Mouse (Mus musculus): Measurements from ENCODE around the gene Exosc8. TPM values are rescaled to one million over a fixed set of nuclear protein-coding genes. Genes with fewer than 3 reads are reported as not detected.
"Not testable (repeated sequence)": the region's sequence is repeated elsewhere in the genome, so short reads cannot be mapped to it uniquely, and the experiment has no call there.

The Exosc8 gene
- polyA plus RNA-seq, 1 experiment from 2014 or later: 119 TPM

DNA sequence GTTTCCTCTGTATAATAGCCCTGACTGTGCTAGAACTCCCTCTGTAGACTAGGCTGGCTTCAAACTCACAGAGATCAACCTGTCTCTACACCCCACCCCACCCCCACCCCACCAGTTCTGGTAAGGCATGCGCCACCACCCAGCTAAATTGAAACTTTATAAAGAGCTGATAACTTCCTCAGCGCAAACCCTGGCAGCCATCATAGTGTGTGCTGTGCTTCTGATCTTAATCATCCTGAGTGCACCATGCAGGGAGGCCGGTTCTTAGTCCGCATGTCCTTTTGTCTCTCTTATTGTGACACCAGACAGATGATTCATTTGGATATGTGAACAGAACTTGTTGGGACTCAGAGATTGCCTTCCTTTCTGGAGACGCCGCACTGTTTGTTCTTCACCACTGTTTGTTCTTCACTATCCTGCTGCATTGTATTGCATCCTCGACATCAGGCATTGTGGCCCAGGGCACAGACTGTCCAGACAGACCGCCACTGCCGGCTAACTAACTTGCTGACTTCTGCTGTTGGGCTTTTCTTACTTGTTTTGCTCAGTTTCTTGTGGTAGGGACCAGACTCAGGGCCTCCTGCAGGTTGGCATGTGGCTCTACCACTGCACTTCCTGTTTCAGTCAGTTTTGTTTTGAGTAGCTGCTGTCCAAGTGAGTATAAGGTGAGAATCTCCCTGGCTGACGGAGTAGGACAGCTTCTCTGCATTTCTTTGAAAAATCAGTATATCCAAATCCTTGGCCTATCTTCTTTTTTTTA is 11.3 kb downstream of the Exosc8 start:
- H3K4me1 ChIP-seq (replicated peaks; ENCODE audit: control insufficient read depth, insufficient read depth, low read length): no peaks in the 10 kb centered on the region
- WGBS: 83% methylated on average over 10 of the region's 10 CpGs
- H3K36me3 ChIP-seq (ENCODE audit: control insufficient read depth, insufficient read depth, low read length): peaks cover 33% of the 10 kb centered on the region
- no peak overlapping the region for H3K4me3 ChIP-seq (ENCODE audit: low read length)
- no peak overlapping the region for H3K9ac ChIP-seq (ENCODE audit: low read length)
- H3K9me3 ChIP-seq (ENCODE audit: control insufficient read depth, low read length): no peaks in the 10 kb centered on the region
- H3K4me2 ChIP-seq (ENCODE audit: low read depth, low read length): no peak overlapping the region
- no peak for ATAC-seq (ENCODE audit: low read depth)
- H3K27ac ChIP-seq (ENCODE audit: low read length): no peak overlapping the region
- no peaks in the 10 kb centered on the region for H3K27me3 ChIP-seq (ENCODE audit: control insufficient read depth, insufficient read depth, low read depth, low read length)

DNA sequence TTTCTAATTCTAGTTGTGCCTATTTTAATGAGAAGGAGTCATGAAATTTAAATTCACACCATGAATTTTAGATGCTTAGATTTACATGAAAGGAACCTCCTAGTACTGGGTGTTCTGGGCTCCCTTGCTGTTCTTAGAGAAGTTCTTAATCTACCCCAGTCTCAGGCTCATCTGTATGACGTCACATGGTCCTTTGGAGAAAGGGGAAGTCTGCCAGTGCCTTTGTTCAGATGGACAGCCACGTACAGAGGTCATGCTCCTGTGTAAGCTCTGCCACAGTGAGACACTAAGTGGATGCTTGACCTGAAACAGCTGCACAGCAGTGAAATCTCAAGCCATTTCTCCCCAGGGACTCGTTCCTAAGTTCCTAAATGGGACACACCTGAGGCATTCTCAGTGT is 16.2 kb downstream of the Exosc8 start:
- H3K4me3 ChIP-seq (ENCODE audit: low read length): no peak overlapping the region
- no peak overlapping the region for H3K4me2 ChIP-seq (ENCODE audit: low read depth, low read length)
- ATAC-seq (ENCODE audit: low read depth): no peak
- WGBS: 67% methylated on average over 3 of the region's 3 CpGs
- no peaks in the 10 kb centered on the region for H3K9me3 ChIP-seq (ENCODE audit: control insufficient read depth, low read length)
- H3K27me3 ChIP-seq (ENCODE audit: control insufficient read depth, insufficient read depth, low read depth, low read length): no peaks in the 10 kb centered on the region
- H3K36me3 ChIP-seq (ENCODE audit: control insufficient read depth, insufficient read depth, low read length): peaks cover 42% of the 10 kb centered on the region
- no peak overlapping the region for H3K27ac ChIP-seq (ENCODE audit: low read length)
- no peak overlapping the region for H3K9ac ChIP-seq (ENCODE audit: low read length)
- H3K4me1 ChIP-seq (replicated peaks; ENCODE audit: control insufficient read depth, insufficient read depth, low read length): no peaks in the 10 kb centered on the region

DNA sequence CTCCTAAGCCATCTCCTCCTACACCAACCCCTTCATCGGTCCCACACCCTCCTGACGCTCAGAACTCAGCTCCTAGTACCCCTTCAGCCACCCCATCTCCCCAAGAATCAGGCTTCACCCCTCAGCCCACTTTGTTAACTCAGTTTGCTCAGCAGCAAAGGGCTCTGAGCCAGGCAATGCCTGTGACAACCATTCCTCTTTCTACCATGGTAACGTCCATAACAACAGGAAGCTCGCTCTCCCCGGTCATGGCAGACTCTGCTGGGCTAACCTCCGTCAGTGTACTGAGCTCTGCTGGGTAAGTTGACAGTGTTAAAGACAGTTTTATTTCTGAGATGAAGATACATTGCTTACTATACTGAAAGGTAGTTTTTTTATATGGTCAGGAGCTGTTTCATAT is 17.8 kb downstream of the Exosc8 start:
- H3K36me3 ChIP-seq (ENCODE audit: control insufficient read depth, insufficient read depth, low read length): peaks cover 40% of the 10 kb centered on the region
- H3K27ac ChIP-seq (ENCODE audit: low read length): no peak overlapping the region
- ATAC-seq (ENCODE audit: low read depth): no peak
- no peaks in the 10 kb centered on the region for H3K9me3 ChIP-seq (ENCODE audit: control insufficient read depth, low read length)
- H3K27me3 ChIP-seq (ENCODE audit: control insufficient read depth, insufficient read depth, low read depth, low read length): no peaks in the 10 kb centered on the region
- no peak overlapping the region for H3K4me2 ChIP-seq (ENCODE audit: low read depth, low read length)
- 77% methylated on average over 6 of the region's 6 CpGs for WGBS
- no peaks in the 10 kb centered on the region for H3K4me1 ChIP-seq (replicated peaks; ENCODE audit: control insufficient read depth, insufficient read depth, low read length)
- no peak overlapping the region for H3K9ac ChIP-seq (ENCODE audit: low read length)
- H3K4me3 ChIP-seq (ENCODE audit: low read length): no peak overlapping the region

DNA sequence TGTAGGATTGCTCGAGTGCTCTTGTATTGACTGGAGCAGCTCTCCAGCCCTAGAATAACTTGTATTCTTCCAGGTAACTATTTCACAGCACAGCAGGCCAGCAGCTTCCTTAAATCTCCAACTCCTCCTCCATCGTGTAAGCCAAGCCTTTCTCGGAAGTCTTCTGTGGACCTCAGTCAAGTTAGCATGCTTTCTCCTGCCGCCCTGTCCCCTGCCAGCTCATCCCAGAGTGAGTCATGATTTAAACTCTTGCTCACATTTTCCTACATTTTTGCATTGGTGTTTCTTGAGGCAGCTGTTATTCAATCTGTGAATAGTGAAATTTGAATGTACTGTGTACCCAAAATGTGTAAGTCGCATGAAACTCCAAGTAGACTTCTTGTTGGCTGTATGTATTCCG is 19.7 kb downstream of the Exosc8 start:
- no peak overlapping the region for H3K4me2 ChIP-seq (ENCODE audit: low read depth, low read length)
- H3K27me3 ChIP-seq (ENCODE audit: control insufficient read depth, insufficient read depth, low read depth, low read length): no peaks in the 10 kb centered on the region
- no peak for ATAC-seq (ENCODE audit: low read depth)
- peaks cover 42% of the 10 kb centered on the region for H3K36me3 ChIP-seq (ENCODE audit: control insufficient read depth, insufficient read depth, low read length)
- H3K9ac ChIP-seq (ENCODE audit: low read length): no peak overlapping the region
- 91% methylated on average over 6 of the region's 6 CpGs for WGBS
- no peaks in the 10 kb centered on the region for H3K9me3 ChIP-seq (ENCODE audit: control insufficient read depth, low read length)
- H3K27ac ChIP-seq (ENCODE audit: low read length): no peak overlapping the region
- H3K4me1 ChIP-seq (replicated peaks; ENCODE audit: control insufficient read depth, insufficient read depth, low read length): no peaks in the 10 kb centered on the region
- H3K4me3 ChIP-seq (ENCODE audit: low read length): no peak overlapping the region

DNA sequence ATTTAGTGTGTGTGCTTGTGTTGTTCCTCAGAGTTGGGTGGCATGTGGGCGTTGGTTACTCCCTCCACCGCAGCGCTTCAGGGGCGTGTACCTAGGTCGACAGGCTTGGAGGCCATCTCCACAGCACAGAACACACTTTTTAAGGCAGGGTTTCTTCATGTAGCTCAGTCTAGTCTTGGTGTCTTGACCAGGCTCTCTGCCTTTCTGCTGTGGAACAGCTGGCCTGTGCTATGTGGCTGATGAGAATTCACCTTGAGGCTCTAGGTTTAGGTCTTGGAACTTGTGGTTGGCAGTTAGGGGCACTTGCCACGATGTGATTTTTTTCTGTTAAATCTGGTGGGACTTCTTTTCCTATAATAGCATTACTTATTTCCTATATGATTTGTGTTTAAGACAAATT is 20.9 kb downstream of the Exosc8 start, which contains the start of gene Gm21958:
Gene Gm21958, minus strand, starts transcription at position 101 of the 400 bp plus-strand sequence.
- no peaks in the 10 kb centered on the region for H3K4me1 ChIP-seq (replicated peaks; ENCODE audit: control insufficient read depth, insufficient read depth, low read length)
- no peak within 1 kb of the TSS for H3K9ac ChIP-seq (ENCODE audit: low read length)
- no peak within 1 kb of the TSS for H3K4me2 ChIP-seq (ENCODE audit: low read depth, low read length)
- H3K36me3 ChIP-seq (ENCODE audit: control insufficient read depth, insufficient read depth, low read length): peaks cover 49% of the 10 kb centered on the region
- H3K27ac ChIP-seq (ENCODE audit: low read length): no peak within 1 kb of the TSS
- H3K4me3 ChIP-seq (ENCODE audit: low read length): no peak within 1 kb of the TSS
- H3K9me3 ChIP-seq (ENCODE audit: control insufficient read depth, low read length): no peaks in the 10 kb centered on the region
- H3K27me3 ChIP-seq (ENCODE audit: control insufficient read depth, insufficient read depth, low read depth, low read length): no peaks in the 10 kb centered on the region
- ATAC-seq (ENCODE audit: low read depth): no peak
- 89% methylated on average over 6 of the region's 6 CpGs for whole genome bisulfite sequencing

DNA sequence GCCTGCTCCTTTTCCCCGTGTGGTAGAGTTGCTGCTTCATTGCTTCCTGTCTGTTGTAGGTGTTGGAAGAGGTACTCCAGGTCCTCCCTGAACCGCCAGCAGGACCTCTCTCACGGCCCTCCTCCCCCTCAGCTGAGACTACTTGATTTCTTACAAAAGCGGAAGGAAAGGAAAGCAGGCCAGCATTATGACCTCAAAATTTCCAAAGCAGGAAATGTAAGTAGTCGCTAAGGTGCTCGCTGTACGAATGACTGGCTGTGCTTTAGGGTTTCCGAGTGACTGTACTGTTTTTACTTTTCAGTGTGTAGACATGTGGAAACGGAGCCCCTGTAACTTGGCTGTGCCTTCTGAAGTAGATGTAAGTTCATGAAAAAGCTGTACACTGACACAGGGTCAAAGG is 26.2 kb downstream of the Exosc8 start:
- Histone ChIP-seq H3K9me3 (ENCODE audit: control insufficient read depth, low read length) (no peaks in the 10 kb centered on the region), H3K27ac (ENCODE audit: low read length) (no peak overlapping the region), H3K27me3 (ENCODE audit: control insufficient read depth, insufficient read depth, low read depth, low read length) (no peaks in the 10 kb centered on the region), H3K4me3 (ENCODE audit: low read length) (no peak overlapping the region), H3K9ac (ENCODE audit: low read length) (no peak overlapping the region), H3K36me3 (ENCODE audit: control insufficient read depth, insufficient read depth, low read length) (peaks cover 37% of the 10 kb centered on the region), H3K4me1 (replicated peaks; ENCODE audit: control insufficient read depth, insufficient read depth, low read length) (no peaks in the 10 kb centered on the region), H3K4me2 (ENCODE audit: low read depth, low read length) (no peak overlapping the region)
- 72% methylated on average over 9 of the region's 9 CpGs for WGBS
- ATAC-seq (ENCODE audit: low read depth): no peak

DNA sequence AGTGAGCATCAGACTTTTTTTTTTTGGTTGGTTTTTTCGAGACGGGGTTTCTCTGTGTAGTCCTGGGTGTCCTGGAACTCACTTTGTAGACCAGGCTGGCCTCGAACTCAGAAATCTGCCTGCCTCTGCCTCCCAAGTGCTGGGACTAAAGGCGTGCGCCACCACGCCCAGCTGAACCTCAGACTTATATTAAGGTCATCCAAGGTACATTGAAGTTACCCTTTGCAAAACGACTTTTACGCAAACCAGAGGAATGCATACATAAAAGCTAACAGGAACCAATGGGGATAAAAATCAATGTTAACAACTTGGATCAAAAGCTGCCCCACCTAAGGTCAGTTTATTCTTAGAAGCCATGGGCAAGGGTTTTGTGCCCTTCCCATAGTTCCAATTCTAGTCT is 31.1 kb downstream of the Exosc8 start:
- not testable (repeated sequence) for H3K4me2 ChIP-seq (ENCODE audit: low read depth, low read length); H3K9me3 ChIP-seq (ENCODE audit: control insufficient read depth, low read length); H3K27me3 ChIP-seq (ENCODE audit: control insufficient read depth, insufficient read depth, low read depth, low read length); ATAC-seq (ENCODE audit: low read depth); H3K27ac ChIP-seq (ENCODE audit: low read length); H3K9ac ChIP-seq (ENCODE audit: low read length); H3K4me3 ChIP-seq (ENCODE audit: low read length); H3K4me1 ChIP-seq (replicated peaks; ENCODE audit: control insufficient read depth, insufficient read depth, low read length)
- peaks cover 37% of the 10 kb centered on the region for H3K36me3 ChIP-seq (ENCODE audit: control insufficient read depth, insufficient read depth, low read length)
- 94% methylated on average over 8 of the region's 8 CpGs for WGBS

DNA sequence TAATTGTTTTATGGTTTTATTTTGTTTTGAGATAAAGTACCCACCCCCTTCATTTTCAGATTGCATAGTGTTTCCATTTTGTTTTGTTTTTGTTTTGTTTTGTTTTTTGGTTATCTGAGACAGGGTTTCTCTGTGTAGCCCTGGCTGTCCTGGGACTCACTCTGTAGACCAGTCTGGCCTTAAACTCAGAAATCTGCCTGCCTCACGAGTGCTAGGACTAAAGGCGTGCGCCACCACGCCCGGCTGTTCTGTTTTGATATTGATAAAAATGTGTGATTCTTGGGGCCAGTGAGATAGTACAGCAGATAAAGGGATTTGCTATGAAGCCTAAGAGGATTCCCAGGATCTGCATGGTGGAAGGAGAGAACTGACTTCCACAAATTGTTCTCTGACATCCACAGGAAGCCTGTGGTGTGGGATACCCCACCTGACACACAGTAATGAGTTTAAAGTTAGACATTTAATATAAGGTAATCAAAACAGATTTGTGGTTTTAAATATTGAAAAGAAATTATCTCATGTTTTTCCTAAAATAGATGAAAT is 35.4 kb downstream of the Exosc8 start:
- 68% methylated on average over 5 of the region's 5 CpGs for WGBS
- H3K27ac ChIP-seq (ENCODE audit: low read length): no peak overlapping the region
- no peaks in the 10 kb centered on the region for H3K9me3 ChIP-seq (ENCODE audit: control insufficient read depth, low read length)
- ATAC-seq (ENCODE audit: low read depth): no peak
- no peak overlapping the region for H3K9ac ChIP-seq (ENCODE audit: low read length)
- H3K36me3 ChIP-seq (ENCODE audit: control insufficient read depth, insufficient read depth, low read length): peaks cover 36% of the 10 kb centered on the region
- no peak overlapping the region for H3K4me2 ChIP-seq (ENCODE audit: low read depth, low read length)
- H3K4me1 ChIP-seq (replicated peaks; ENCODE audit: control insufficient read depth, insufficient read depth, low read length): no peaks in the 10 kb centered on the region
- H3K27me3 ChIP-seq (ENCODE audit: control insufficient read depth, insufficient read depth, low read depth, low read length): no peaks in the 10 kb centered on the region
- H3K4me3 ChIP-seq (ENCODE audit: low read length): no peak overlapping the region

DNA sequence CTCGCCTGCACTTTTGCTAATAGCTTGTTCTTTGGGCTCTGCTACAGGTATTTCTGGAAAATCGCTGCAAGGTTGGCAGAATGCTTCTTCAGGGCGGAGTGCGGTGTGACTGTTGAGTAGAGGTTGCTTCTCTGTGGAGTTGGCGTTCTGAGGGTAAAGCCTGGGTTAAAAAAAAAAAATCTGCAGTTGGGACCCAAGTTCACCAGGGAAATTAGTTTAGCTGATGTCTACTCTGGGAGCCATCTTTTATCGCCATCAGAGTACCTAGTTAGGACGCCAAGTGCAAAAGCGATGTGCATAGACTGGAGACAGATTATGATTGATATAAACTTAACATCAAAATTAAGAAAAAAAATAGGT is 42.2 kb downstream of the Exosc8 start:
- Histone ChIP-seq H3K4me2 (ENCODE audit: low read depth, low read length) (peak overlapping the region; percentile 61), H3K27me3 (ENCODE audit: control insufficient read depth, insufficient read depth, low read depth, low read length) (no peaks in the 10 kb centered on the region), H3K9ac (ENCODE audit: low read length) (peak overlapping the region; percentile 85), H3K4me3 (ENCODE audit: low read length) (peak overlapping the region; percentile 84), H3K27ac (ENCODE audit: low read length) (peak overlapping the region; percentile 92), H3K4me1 (replicated peaks; ENCODE audit: control insufficient read depth, insufficient read depth, low read length) (peaks cover 6% of the 10 kb centered on the region; the same call in 1 of the 2 replicates), H3K36me3 (ENCODE audit: control insufficient read depth, insufficient read depth, low read length) (peaks cover 8% of the 10 kb centered on the region; the same call in 1 of the 2 replicates), H3K9me3 (ENCODE audit: control insufficient read depth, low read length) (no peaks in the 10 kb centered on the region)
- under 1% methylated on average over 8 of the region's 8 CpGs for WGBS
- ATAC-seq (ENCODE audit: low read depth): peak; percentile 3; the same call in 1 of the 2 replicates
